Mouse (Mus musculus): ENCODE data around the gene Il1r1.

The Il1r1 gene

GRCm38 (mm10) chr1:40317657-40318056 lies 92.8 kb downstream of the Il1r1 start:
- DNase-seq (ENCODE audit: low read depth, low spot score), result no peak

GRCm38 (mm10) chr1:40321824-40322223 lies 96.9 kb downstream of the Il1r1 start:
- DNase-seq (ENCODE audit: low read depth, low spot score), result no peak

- DNase-seq (ENCODE audit: low read depth, low spot score), result no peak
Observed at GRCm38 (mm10) chr1:40322543-40322942, 97.7 kb downstream of the Il1r1 start.

DNA sequence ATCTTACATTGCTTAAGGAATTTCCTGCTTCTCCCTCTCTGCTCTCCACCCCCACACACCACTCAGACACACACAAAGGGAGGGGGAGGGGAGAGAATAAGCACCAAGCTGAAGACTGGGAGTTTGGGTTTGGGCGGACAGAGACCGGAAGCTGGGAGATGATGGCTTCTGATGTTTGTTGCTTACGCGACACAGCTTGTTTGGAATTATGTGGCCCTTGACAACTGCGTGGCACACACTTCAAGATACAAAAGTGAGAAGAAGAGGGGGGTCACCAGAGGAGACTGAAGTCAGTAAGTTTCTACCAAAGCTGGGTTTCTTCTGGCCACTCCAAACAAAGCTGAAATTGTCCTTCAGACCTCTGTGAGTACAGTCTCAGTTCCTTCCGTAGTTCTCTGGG lies 99.6 kb downstream of the Il1r1 start, which contains the start of gene Il1rl2:
TSS of gene Il1rl2 (plus strand) at position 154 of the 400 bp plus-strand sequence.
- no peak for DNase-seq (ENCODE audit: low read depth, low spot score)

DNA sequence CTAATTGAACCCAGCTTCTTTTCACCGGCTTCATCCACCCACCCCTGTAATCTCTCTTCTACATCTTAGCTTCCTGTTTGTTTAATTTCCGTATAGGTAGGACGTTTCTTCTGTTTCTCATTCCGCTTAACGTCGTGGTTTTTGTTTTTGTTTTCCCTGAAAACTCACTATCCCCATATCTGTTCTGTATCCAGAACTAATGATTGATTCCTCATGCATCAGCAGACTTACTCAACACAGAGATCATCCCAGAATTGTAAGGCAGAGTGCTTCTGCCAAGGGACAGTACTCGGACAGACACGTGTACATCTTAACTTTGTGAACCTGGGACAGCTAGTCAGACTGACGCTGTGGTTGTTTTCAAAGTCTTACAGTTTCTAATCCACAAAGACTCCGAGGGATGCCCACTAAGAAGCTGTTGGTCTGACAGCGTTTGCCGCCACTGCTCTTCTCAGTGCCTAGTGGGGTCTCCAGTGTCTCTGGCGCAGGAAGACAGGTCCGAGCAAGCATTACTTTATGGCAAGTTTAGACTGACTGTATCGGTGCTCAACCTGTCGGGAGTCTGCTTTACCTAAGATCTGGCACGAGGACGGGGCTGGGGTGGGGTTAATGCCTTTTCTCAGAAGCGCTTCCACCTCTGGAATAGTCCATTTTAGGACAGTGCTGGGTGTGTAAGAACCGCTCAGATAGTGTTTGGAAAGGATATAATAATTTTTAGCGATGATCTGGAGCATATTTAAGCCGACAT lies 100.2 kb downstream of the Il1r1 start:
- DNase-seq (ENCODE audit: low read depth, low spot score), result no peak

DNA sequence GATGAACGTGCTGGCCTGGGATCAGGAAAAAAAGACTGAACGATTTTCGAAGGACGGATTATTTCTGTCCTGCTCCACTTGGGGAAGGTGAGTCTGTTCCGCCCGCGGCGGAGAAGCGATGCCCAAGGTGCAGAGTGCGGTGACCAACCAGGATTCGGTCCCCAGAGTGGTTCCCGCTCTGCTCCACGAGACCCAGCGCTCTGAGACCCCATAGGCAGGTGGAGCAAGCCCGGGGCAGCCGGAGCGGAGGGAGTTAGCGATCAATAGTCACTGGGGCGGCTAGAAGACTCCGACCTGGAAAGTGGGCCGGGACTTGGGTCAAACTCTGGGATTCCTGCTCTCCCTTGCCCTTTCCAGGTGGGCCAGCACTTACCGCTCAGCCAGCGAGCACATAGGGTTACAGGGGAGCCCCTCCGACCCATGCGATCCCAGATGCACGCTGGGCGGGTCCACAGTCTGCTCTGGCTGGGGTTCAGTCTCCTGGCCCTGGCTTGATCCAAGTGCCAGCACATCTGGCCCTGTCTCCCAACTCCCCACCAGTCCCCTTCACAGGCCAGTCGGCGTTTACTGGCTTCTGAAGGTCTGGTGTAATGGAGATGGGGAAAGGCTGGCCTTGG lies 100.9 kb downstream of the Il1r1 start:
- DNase-seq (ENCODE audit: low read depth, low spot score), result no peak

- DNase-seq (ENCODE audit: low read depth, low spot score), result no peak
Observed at GRCm38 (mm10) chr1:40327604-40328003, 102.7 kb downstream of the Il1r1 start.

- DNase-seq (ENCODE audit: low read depth, low spot score), result no peak
Observed at GRCm38 (mm10) chr1:40329526-40329925, 104.6 kb downstream of the Il1r1 start.

DNA sequence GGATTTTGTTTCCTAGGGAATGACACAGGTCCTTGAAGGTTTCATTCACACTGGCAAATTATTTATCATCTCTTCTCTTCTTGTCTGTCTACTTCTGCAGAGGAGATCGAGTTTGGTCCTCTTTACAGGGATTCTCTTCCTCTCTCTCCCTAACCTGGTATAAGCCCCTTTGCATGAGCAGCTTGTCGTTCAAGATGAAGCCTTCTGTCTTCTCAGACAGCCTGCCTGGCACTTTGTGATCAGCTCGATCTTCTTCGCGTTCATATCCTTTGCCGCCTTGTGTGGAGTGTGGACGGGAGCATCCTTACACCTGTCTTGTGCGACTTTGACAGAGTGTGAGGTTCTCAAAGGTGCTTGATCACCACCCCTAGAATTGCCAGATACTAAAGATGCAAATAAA lies 105.3 kb downstream of the Il1r1 start:
- no peak for DNase-seq (ENCODE audit: low read depth, low spot score)

- DNase-seq (ENCODE audit: low read depth, low spot score), result no peak
Observed at GRCm38 (mm10) chr1:40339346-40339745, 114.5 kb downstream of the Il1r1 start.

GRCm38 (mm10) chr1:40340102-40340501 lies 115.2 kb downstream of the Il1r1 start:
- DNase-seq (ENCODE audit: low read depth, low spot score), result no peak

DNA sequence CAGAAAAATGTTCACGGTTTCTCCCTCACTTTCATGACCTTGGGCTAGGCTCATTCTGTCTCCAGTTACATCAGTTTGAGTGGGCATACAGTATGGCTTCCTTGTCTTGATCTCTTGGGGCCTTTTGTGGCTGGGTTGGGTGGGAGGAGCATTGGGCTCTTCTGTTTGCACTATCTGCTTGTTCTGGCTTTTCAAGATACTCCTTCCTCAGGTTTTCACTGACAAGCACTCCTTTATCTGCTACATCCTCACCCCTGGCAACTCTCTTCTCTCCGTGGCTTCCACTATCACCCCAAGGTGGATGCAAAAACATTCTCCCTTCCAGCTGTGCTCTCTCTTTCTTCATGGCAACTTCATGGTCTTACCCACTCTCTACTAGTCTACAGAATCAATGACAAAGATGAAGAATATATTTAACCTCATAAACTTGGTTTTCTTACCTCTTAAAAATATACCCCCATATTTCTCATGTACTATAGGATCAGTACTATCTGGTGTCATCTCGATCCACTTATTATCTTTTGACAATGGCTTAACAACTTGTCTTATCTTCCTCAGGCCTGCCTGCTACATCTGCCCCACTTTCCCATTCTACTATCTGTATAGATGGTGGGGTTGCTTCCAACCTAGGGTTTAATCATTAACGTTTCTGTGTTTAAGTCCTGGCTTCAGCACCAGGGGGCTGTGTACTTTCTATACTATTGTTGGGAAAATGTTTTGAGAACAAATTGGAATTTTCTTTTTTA lies 127.5 kb downstream of the Il1r1 start:
- no peak for DNase-seq (ENCODE audit: low read depth, low spot score)

GRCm38 (mm10) chr1:40352904-40353286 lies 128.0 kb downstream of the Il1r1 start:
- DNase-seq (ENCODE audit: low read depth, low spot score), result no peak

- DNase-seq (ENCODE audit: low read depth, low spot score), result no peak
Observed at GRCm38 (mm10) chr1:40354665-40355064, 129.8 kb downstream of the Il1r1 start.

GRCm38 (mm10) chr1:40355431-40355843 lies 130.6 kb downstream of the Il1r1 start:
- no peak for DNase-seq (ENCODE audit: low read depth, low spot score)

DNA sequence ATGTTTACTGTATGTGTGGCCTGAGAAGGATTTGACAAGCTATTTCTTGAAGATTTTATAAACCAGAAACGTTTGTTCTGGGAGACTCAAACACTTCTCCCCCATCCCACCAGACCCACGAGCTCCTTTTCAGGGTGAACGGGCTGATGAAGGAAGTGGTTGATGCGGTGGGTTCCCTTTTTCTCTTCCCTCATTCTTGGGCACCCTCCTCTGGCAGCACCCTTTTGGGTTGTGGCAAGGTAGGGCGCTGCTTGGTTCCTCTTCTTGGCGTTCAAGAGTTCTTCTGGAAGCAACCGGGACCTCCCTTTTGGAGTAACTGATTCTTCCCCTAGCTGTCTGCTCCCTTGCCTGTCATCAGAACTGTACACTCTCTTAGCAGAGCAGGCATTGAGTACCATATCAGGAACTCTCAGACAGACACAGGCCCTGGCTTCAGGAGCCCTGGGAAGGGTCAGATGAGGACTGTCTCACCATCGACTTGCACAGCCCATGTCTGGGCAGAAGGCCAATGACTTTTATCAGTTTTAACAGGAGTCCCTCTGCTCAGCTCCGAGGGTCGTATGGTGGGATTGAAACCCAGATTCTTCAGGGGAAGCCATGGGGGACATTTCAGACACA lies 131.1 kb downstream of the Il1r1 start:
- no peak for DNase-seq (ENCODE audit: low read depth, low spot score)

- DNase-seq (ENCODE audit: low read depth, low spot score), result no peak
Observed at GRCm38 (mm10) chr1:40357921-40358320, 133.0 kb downstream of the Il1r1 start.

GRCm38 (mm10) chr1:40358351-40358750 lies 133.5 kb downstream of the Il1r1 start:
- DNase-seq (ENCODE audit: low read depth, low spot score), result no peak

GRCm38 (mm10) chr1:40358771-40359181 lies 133.9 kb downstream of the Il1r1 start:
- no peak for DNase-seq (ENCODE audit: low read depth, low spot score)

DNA sequence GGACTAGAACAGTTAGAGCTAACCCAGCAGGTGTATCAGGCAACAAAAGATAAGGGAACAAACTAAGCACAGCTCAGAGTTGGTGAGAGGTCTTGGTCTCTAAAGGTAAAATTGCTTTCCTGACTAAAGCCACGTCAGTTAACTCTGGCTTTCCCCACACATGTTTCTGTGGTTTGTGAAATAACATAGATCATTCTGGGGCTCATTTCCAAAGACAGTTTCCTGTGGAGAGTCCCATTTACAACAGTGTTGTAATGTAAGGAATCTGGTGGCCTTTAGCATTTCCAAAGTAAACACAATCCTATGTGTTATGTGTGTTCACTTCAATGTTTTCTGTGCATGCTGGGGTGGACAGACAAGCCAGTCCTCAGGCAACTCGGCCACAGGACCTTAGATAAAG lies 134.9 kb downstream of the Il1r1 start:
- DNase-seq (ENCODE audit: low read depth, low spot score), result no peak

DNA sequence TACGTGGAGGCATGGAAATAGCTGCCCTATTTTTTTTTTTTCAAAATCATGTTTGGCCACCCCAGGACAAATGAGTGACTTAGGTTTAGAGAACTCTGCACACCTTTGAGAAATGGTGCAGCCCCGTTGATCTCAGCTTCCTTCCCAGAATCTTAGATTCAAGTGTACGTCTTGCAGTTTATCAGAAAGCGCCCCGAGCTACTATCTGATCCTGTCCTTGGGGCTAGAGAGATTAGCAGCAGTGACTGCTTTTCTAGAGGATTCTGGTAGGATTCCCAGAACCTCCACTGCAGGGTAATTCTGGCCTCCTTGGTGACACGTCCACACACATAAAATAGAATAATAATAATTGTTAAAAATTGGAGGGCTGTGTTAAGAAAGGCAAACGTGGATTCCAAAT lies 136.1 kb downstream of the Il1r1 start:
- no peak for DNase-seq (ENCODE audit: low read depth, low spot score)

DNA sequence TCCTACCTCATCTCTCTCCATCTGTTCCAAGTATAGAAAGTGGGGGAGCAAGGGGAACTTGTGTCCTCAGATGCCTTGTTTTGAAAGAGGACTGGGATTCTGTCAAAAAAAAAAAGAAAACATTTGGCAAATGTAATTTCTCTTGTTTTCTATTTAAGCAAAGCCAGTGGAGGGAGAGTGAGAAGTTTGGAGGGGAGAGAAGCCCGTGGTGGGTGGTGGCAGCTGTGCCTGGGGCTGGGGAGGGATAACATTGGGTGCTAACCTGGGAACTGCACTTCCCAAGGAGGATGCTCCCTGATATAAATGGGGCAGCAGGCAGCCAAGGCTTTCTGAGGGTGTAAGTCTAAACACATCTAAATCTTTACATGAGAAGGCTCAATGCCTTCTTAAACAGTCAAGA lies 136.7 kb downstream of the Il1r1 start:
- DNase-seq (ENCODE audit: low read depth, low spot score), result no peak
